In the genomic region with DNA sequence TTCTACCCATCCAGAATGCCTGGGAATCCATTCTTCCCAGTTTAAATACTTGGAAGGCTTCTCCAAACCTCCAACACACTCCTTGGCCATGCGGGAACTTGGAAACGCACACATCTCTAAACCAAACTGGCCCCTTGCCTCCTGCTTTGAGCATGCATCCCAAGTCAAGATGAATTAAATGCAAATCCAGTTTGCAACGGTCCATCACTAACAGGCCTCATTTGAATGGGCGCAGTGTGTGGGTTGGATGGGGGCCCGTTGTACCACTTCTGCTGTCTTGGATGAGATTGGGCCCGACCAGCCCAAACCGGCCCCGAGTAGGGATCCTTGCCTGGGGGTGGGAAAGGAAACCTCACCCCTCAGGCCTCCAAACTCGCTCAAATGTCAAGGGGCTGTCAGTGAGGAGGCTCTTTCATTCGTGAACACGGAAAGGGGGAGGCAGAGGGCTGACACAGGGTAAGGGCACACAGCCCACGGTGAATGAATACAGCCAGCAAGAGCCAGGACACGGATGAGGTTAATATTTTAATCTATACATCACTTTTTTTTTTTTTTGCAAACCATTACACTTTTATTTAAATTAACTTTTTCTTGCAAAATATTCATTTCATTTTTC, we compare ENCODE assay signal across 11 mouse cellular contexts. TPM values are rescaled to one million over a fixed set of nuclear protein-coding genes. Genes with fewer than 3 reads are reported as not detected.
DNase-seq lines count a peak whose midpoint lies in the region; ATAC-seq lines count a peak whose summit lies in the region.
"Had no signal": no experiment of that assay in that cellular context is flagged by ENCODE, and none has a peak within 500 bp of the region (broad histone marks: within the 10 kb centered on the region; RNA-seq: fewer than 3 reads in every experiment).

No protein-coding gene starts in this region.

- no peak overlapping the region for H3K4me2 ChIP-seq in forebrain, embryonic 15.5 days (replicated peaks)
- H3K4me2 ChIP-seq in midbrain, embryonic 12.5 days (replicated peaks): 0 out of 2 replicates have a peak overlapping the region, but pooled peaks have one; percentile 9
- H3K4me2 ChIP-seq: stomach, embryonic 15.5 days had no signal

- no peaks in the 10 kb centered on the region for H3K27me3 ChIP-seq in forebrain, embryonic 15.5 days
- H3K27me3 ChIP-seq in midbrain, embryonic 12.5 days: no peaks in the 10 kb centered on the region
- H3K27me3 ChIP-seq: stomach, embryonic 15.5 days had no signal

- no peaks in the 10 kb centered on the region for H3K36me3 ChIP-seq in forebrain, embryonic 15.5 days
- peaks cover 12% of the 10 kb centered on the region; the same call in 1 of the 2 replicates for H3K36me3 ChIP-seq in midbrain, embryonic 12.5 days
- H3K36me3 ChIP-seq: stomach, embryonic 15.5 days had no signal

- no peak overlapping the region for H3K9ac ChIP-seq in forebrain, embryonic 15.5 days (replicated peaks)
- H3K9ac ChIP-seq in midbrain, embryonic 12.5 days (replicated peaks): no peak overlapping the region
- H3K9ac ChIP-seq: stomach, embryonic 15.5 days had no signal

- H3K9me3 ChIP-seq in forebrain, embryonic 15.5 days: no peaks in the 10 kb centered on the region
- H3K9me3 ChIP-seq in midbrain, embryonic 12.5 days: no peaks in the 10 kb centered on the region
- H3K9me3 ChIP-seq: stomach, embryonic 15.5 days had no signal

- peak; percentile 56 for ATAC-seq in frontal cortex, adult (ENCODE audit: low TSS enrichment)
- peak; percentile 69 for ATAC-seq in forebrain, embryonic 15.5 days (replicated peaks)
- ATAC-seq in midbrain, embryonic 12.5 days (ENCODE audit: low FRiP score, low read depth): peak; percentile 82
- no peak for ATAC-seq in inflammation-experienced regulatory T-cells, adult 6 months

- 26% methylated on average over 13 of the region's 13 CpGs for WGBS in forebrain, embryonic 15.5 days
- WGBS in midbrain, embryonic 12.5 days: 33% methylated on average over 13 of the region's 13 CpGs

- no peak for DNase-seq in frontal cortex, postnatal 25 days (ENCODE audit: low spot score in 2 of 2)
- peak; percentile 88 for DNase-seq in Muller cell, postnatal 12 days (ENCODE audit: inconsistent ontology term)
- no peak for DNase-seq in spleen, postnatal 4 days (ENCODE audit: low spot score in 2 of 2)
- DNase-seq in kidney, postnatal 4 days: no peak
- DNase-seq: embryo, embryonic 11 days; kidney, adult 18-20 months had no signal

- no peak overlapping the region for H3K4me3 ChIP-seq in forebrain, embryonic 15.5 days
- H3K4me3 ChIP-seq in midbrain, embryonic 12.5 days: no peak overlapping the region
- H3K4me3 ChIP-seq: stomach, embryonic 15.5 days had no signal

- peaks cover 33% of the 10 kb centered on the region for H3K4me1 ChIP-seq in forebrain, embryonic 15.5 days
- H3K4me1 ChIP-seq in midbrain, embryonic 12.5 days: peaks cover 37% of the 10 kb centered on the region

- H3K27ac ChIP-seq in forebrain, embryonic 15.5 days (replicated peaks): peak overlapping the region; percentile 51
- peak overlapping the region; percentile 64 for H3K27ac ChIP-seq in midbrain, embryonic 12.5 days (replicated peaks)
- H3K27ac ChIP-seq: stomach, embryonic 15.5 days had no signal

RNA-seq across cellular contexts. Expression of a gene that starts 38.7 kb away (rescaled TPM):
- 0.55 and 1.0 TPM in 2 replicates for polyA plus RNA-seq in forebrain, embryonic 15.5 days (2015; fragmentation: Nextera tagmentation; extraction: Ambion mirVana)
- polyA plus RNA-seq in midbrain, embryonic 12.5 days (2016; fragmentation: Nextera tagmentation; extraction: Ambion mirVana): 0.68 and 0.98 TPM in 2 replicates
- 1 to 10 TPM in 2 of 3 experiments, under 1 TPM in 1; 0.34 to 1.2 (median 1.2) TPM for polyA plus RNA-seq in inflammation-experienced regulatory T-cells, adult 6 months (2017; shearing (Covaris generic))
